Mouse (Mus musculus) heart, adult 11 months (tissue): ENCODE results near the gene Kif17.

ENCODE experiments used
- DNase-seq: peaks from one replicate; pipeline ENCODE4 v3.0.0; 2022

Gene Kif17

GRCm38 (mm10) chr4:138261843-138262681 lies 11.8 kb downstream of the Kif17 start:
- peak; percentile 99 for DNase-seq

GRCm38 (mm10) chr4:138267869-138268268 lies 17.6 kb downstream of the Kif17 start:
- no peak for DNase-seq

- peak; percentile 94 for DNase-seq
These were observed 22.1 kb downstream of the Kif17 start for GRCm38 (mm10) chr4:138272011-138272997.

- no peak for DNase-seq
These were observed 28.1 kb downstream of the Kif17 start for GRCm38 (mm10) chr4:138278346-138278745.

GRCm38 (mm10) chr4:138282834-138283233 lies 32.6 kb downstream of the Kif17 start:
- peak; percentile 94 for DNase-seq

- no peak for DNase-seq
These were observed 36.2 kb downstream of the Kif17 start for GRCm38 (mm10) chr4:138286411-138286810.

GRCm38 (mm10) chr4:138288691-138289090 lies 38.5 kb downstream of the Kif17 start:
- DNase-seq, result no peak

- DNase-seq, result peak; percentile 80
These were observed 41.8 kb downstream of the Kif17 start for GRCm38 (mm10) chr4:138292028-138292427.

GRCm38 (mm10) chr4:138293261-138293948 lies 43.2 kb downstream of the Kif17 start:
- DNase-seq, result no peak

GRCm38 (mm10) chr4:138293949-138294550 lies 43.8 kb downstream of the Kif17 start:
- no peak for DNase-seq

- peak; percentile 96 for DNase-seq
These were observed 51.1 kb downstream of the Kif17 start for GRCm38 (mm10) chr4:138301271-138301780.

GRCm38 (mm10) chr4:138303011-138303410 lies 52.8 kb downstream of the Kif17 start:
- peak; percentile 90 for DNase-seq

GRCm38 (mm10) chr4:138303742-138304141 lies 53.5 kb downstream of the Kif17 start:
- DNase-seq, result peak; percentile 94

GRCm38 (mm10) chr4:138304340-138305104 lies 54.3 kb downstream of the Kif17 start, which contains the start of gene Ddost:
Ddost (plus strand) TSS chr4:138304730.
- peak; percentile 100 for DNase-seq

GRCm38 (mm10) chr4:138307025-138307424 lies 56.8 kb downstream of the Kif17 start:
- DNase-seq, result peak; percentile 92

GRCm38 (mm10) chr4:138307739-138308138 lies 57.5 kb downstream of the Kif17 start:
- DNase-seq, result peak; percentile 86

GRCm38 (mm10) chr4:138310311-138310910 lies 60.2 kb downstream of the Kif17 start:
- DNase-seq, result peak; percentile 92

- peak; percentile 92 for DNase-seq
These were observed 61.4 kb downstream of the Kif17 start for GRCm38 (mm10) chr4:138311595-138311994.

- DNase-seq, result peak; percentile 87
These were observed 61.9 kb downstream of the Kif17 start for GRCm38 (mm10) chr4:138312105-138312504.

GRCm38 (mm10) chr4:138313021-138313420 lies 62.8 kb downstream of the Kif17 start:
- peak; percentile 91 for DNase-seq

- DNase-seq, result peak; percentile 88
These were observed 63.6 kb downstream of the Kif17 start for GRCm38 (mm10) chr4:138313795-138314194.
